Mouse (Mus musculus): ENCODE data around the gene 1700025B11Rik. TPM values are rescaled to one million over a fixed set of nuclear protein-coding genes. Genes with fewer than 3 reads are reported as not detected.

Gene 1700025B11Rik
- total RNA-seq, 2 experiments from 2014 or later, result not detected

Other genes starting within 250 kb of the 1700025B11Rik start
- gene Apol7a, start 162.8 kb downstream of the 1700025B11Rik start, total RNA-seq (2021), result under 1 TPM; 0.39 to 0.50 TPM
- under 1 TPM in 1 of 2 experiments, not detected in 1; 0.25 TPM for gene Apol9a, start 150.8 kb downstream of the 1700025B11Rik start, total RNA-seq (2021)
- under 1 TPM; 0.34 to 0.35 TPM for gene Apol7b, start 114.4 kb downstream of the 1700025B11Rik start, total RNA-seq (2021)
- gene Apol10a, start 84.8 kb downstream of the 1700025B11Rik start, total RNA-seq (2021), result not detected
- gene Apol11a, start 53.6 kb downstream of the 1700025B11Rik start, total RNA-seq (2021), result not detected
- not detected for gene Apol7c, start 28.6 kb downstream of the 1700025B11Rik start, total RNA-seq (2021)
- gene Apol10b, start 34.2 kb upstream of the 1700025B11Rik start, total RNA-seq (2021), result under 1 TPM in 1 of 2 experiments, not detected in 1; 0.23 TPM
- gene Gm36245, start 37.4 kb upstream of the 1700025B11Rik start, total RNA-seq (2021), result not detected
- gene Apol11b, start 81.4 kb upstream of the 1700025B11Rik start, total RNA-seq (2021), result not detected
- not detected for gene Apol7e, start 137.0 kb upstream of the 1700025B11Rik start, total RNA-seq (2021)
- under 1 TPM in 1 of 2 experiments, not detected in 1; 0.27 TPM for gene Apol9b, start 167.1 kb upstream of the 1700025B11Rik start, total RNA-seq (2021)
- gene Apol8, start 195.1 kb upstream of the 1700025B11Rik start, total RNA-seq (2021), result 1 to 10 TPM; 4.0 TPM